9 mouse cellular contexts compared by ENCODE assay signal in genomic region chr11:101062165-101062884, GRCm38 (mm10). TPM values are rescaled to one million over a fixed set of nuclear protein-coding genes. Genes with fewer than 3 reads are reported as not detected.
A peak's percentile ranks its signal among the peaks of the same experiment; 100 is the strongest.
DNase-seq lines count a peak whose midpoint lies in the region; ATAC-seq and TF ChIP-seq lines count a peak whose summit lies in the region.
"Had no signal": no experiment of that assay in that cellular context is flagged by ENCODE, and none has a peak within 500 bp of the region (broad histone marks: within the 10 kb centered on the region; RNA-seq: fewer than 3 reads in every experiment).

No protein-coding gene starts in this region.

- TF ChIP-seq CTCF in olfactory bulb, adult 2 months (IDR thresholded peaks at IDR 0.05; ENCODE audit: insufficient read depth, low read depth, low read length) = no peak

- H3K4me3 ChIP-seq in hindbrain, embryonic 12.5 days = no peak overlapping the region
- no peak overlapping the region for H3K4me3 ChIP-seq in hindbrain, embryonic 11.5 days (ENCODE audit: low read depth, low read length)
- no peak overlapping the region for H3K4me3 ChIP-seq in olfactory bulb, adult 2 months (ENCODE audit: insufficient read depth, low read depth, low read length)
- H3K4me3 ChIP-seq in forebrain, embryonic 11.5 days (ENCODE audit: low read depth, low read length) = no peak overlapping the region
- H3K4me3 ChIP-seq: neural tube, embryonic 12.5 days had no signal

- H3K9me3 ChIP-seq in hindbrain, embryonic 12.5 days (replicated peaks) = no peaks in the 10 kb centered on the region
- H3K9me3 ChIP-seq in hindbrain, embryonic 11.5 days (ENCODE audit: control insufficient read depth, low read length) = no peaks in the 10 kb centered on the region
- no peaks in the 10 kb centered on the region for H3K9me3 ChIP-seq in forebrain, embryonic 11.5 days (ENCODE audit: control insufficient read depth, low read length)
- H3K9me3 ChIP-seq: neural tube, embryonic 12.5 days had no signal

- no peak for ATAC-seq in hindbrain, embryonic 12.5 days (ENCODE audit: low FRiP score)
- no peak for ATAC-seq in hindbrain, embryonic 11.5 days (ENCODE audit: low FRiP score)
- no peak for ATAC-seq in forebrain, embryonic 11.5 days (replicated peaks; ENCODE audit: low FRiP score)
- no peak for ATAC-seq in cerebellum, adult (ENCODE audit: insufficient number of reproducible peaks, low FRiP score, low TSS enrichment)

- peaks cover 68% of the 10 kb centered on the region for H3K36me3 ChIP-seq in hindbrain, embryonic 12.5 days
- H3K36me3 ChIP-seq in hindbrain, embryonic 11.5 days (ENCODE audit: control insufficient read depth, insufficient read depth, low read length) = no peaks in the 10 kb centered on the region
- H3K36me3 ChIP-seq in forebrain, embryonic 11.5 days (ENCODE audit: control insufficient read depth, insufficient read depth, low read length) = no peaks in the 10 kb centered on the region

- no peak for DNase-seq in hindbrain, embryonic 11.5 days (ENCODE audit: low spot score)
- peak; percentile 34 for DNase-seq in adipocyte (ENCODE audit: low spot score)
- peak; percentile 89 for DNase-seq in heart, adult 8-10 months (ENCODE audit: low spot score)
- peak; percentile 24 to 59 for DNase-seq in kidney, postnatal 25 days
- DNase-seq in forebrain, embryonic 11.5 days (ENCODE audit: low spot score) = no peak

- TF ChIP-seq POLR2A in olfactory bulb, adult 2 months (IDR thresholded peaks at IDR 0.05; ENCODE audit: insufficient read depth, low read depth, low read length) = no peak

- 75% methylated on average over 12 of the region's 12 CpGs for WGBS in hindbrain, embryonic 12.5 days
- 85% methylated on average over 12 of the region's 12 CpGs for WGBS in hindbrain, embryonic 11.5 days
- 70% methylated on average over 12 of the region's 12 CpGs for WGBS in olfactory bulb, adult 2 months
- WGBS in forebrain, embryonic 11.5 days = 77% methylated on average over 12 of the region's 12 CpGs

- H3K9ac ChIP-seq in hindbrain, embryonic 12.5 days = no peak overlapping the region
- H3K9ac ChIP-seq in hindbrain, embryonic 11.5 days (ENCODE audit: low read depth, low read length) = no peak overlapping the region
- H3K9ac ChIP-seq in forebrain, embryonic 11.5 days (ENCODE audit: low read length) = no peak overlapping the region
- H3K9ac ChIP-seq: neural tube, embryonic 12.5 days had no signal

- no peak overlapping the region for H3K4me2 ChIP-seq in hindbrain, embryonic 12.5 days (replicated peaks)
- H3K4me2 ChIP-seq in hindbrain, embryonic 11.5 days (replicated peaks; ENCODE audit: low read depth, low read length) = no peak overlapping the region
- no peak overlapping the region for H3K4me2 ChIP-seq in forebrain, embryonic 11.5 days (ENCODE audit: low read depth, low read length, severe bottlenecking)
- H3K4me2 ChIP-seq: neural tube, embryonic 12.5 days had no signal

- no peaks in the 10 kb centered on the region for H3K27me3 ChIP-seq in hindbrain, embryonic 12.5 days
- H3K27me3 ChIP-seq in hindbrain, embryonic 11.5 days (ENCODE audit: control insufficient read depth, insufficient read depth, low read length) = no peaks in the 10 kb centered on the region
- no peaks in the 10 kb centered on the region for H3K27me3 ChIP-seq in forebrain, embryonic 11.5 days (ENCODE audit: control insufficient read depth, insufficient read depth, low read length)
- H3K27me3 ChIP-seq: neural tube, embryonic 12.5 days had no signal

- H3K27ac ChIP-seq in hindbrain, embryonic 12.5 days = peak overlapping the region; percentile 71
- H3K27ac ChIP-seq in hindbrain, embryonic 11.5 days (ENCODE audit: low read depth, low read length) = no peak overlapping the region
- 0 out of 2 replicates have a peak overlapping the region, but pooled peaks have one; percentile 8 for H3K27ac ChIP-seq in olfactory bulb, adult 2 months (ENCODE audit: insufficient read depth, low read depth, low read length)
- no peak overlapping the region for H3K27ac ChIP-seq in forebrain, embryonic 11.5 days (ENCODE audit: low read depth, low read length)
- H3K27ac ChIP-seq: neural tube, embryonic 12.5 days had no signal

- peaks cover 19% of the 10 kb centered on the region for H3K4me1 ChIP-seq in hindbrain, embryonic 12.5 days
- H3K4me1 ChIP-seq in hindbrain, embryonic 11.5 days (replicated peaks; ENCODE audit: control insufficient read depth, insufficient read depth, low read length) = no peaks in the 10 kb centered on the region
- peaks cover 39% of the 10 kb centered on the region for H3K4me1 ChIP-seq in olfactory bulb, adult 2 months (ENCODE audit: control insufficient read depth, insufficient read depth, low read length)
- 0 out of 2 replicates have a peak, but pooled peaks cover 2% of the 10 kb centered on the region for H3K4me1 ChIP-seq in forebrain, embryonic 11.5 days (replicated peaks; ENCODE audit: control insufficient read depth, insufficient read depth, low read length)

RNA-seq across cellular contexts. Expression of gene Naglu, which starts 7.5 kb away (rescaled TPM):
- 13.3 and 13.7 TPM in 2 replicates for polyA plus RNA-seq in hindbrain, embryonic 12.5 days (2016; fragmentation: Nextera tagmentation; extraction: Ambion mirVana)
- polyA plus RNA-seq in hindbrain, embryonic 11.5 days (2014; fragmentation: Nextera tagmentation; extraction: Ambion mirVana) = 5.8 and 5.9 TPM in 2 replicates
- 10 to 100 TPM in 1 of 4 experiments, 1 to 10 TPM in 3; 7.3 to 10.1 (median 7.8) TPM for total RNA-seq in heart, adult 8-10 months (2022)
- not detected in 2 replicates for polyA plus RNA-seq in olfactory bulb, adult 2 months (2012; ENCODE audit: insufficient read depth, insufficient read length, low replicate concordance, missing spikeins)
- polyA plus RNA-seq in forebrain, embryonic 11.5 days (2014; fragmentation: Nextera tagmentation; extraction: Ambion mirVana) = 6.9 and 7.8 TPM in 2 replicates

RNA-seq across cellular contexts. Expression of gene Hsd17b1, which starts 15.9 kb away (rescaled TPM):
- polyA plus RNA-seq in hindbrain, embryonic 12.5 days (2016; fragmentation: Nextera tagmentation; extraction: Ambion mirVana) = 0.23 and 0.26 TPM in 2 replicates
- polyA plus RNA-seq in hindbrain, embryonic 11.5 days (2014; fragmentation: Nextera tagmentation; extraction: Ambion mirVana) = not detected in 2 replicates
- total RNA-seq in heart, adult 8-10 months (2022) = 1 to 10 TPM in 1 of 4 experiments, under 1 TPM in 3; 0.22 to 1.5 (median 0.52) TPM
- not detected in 2 replicates for polyA plus RNA-seq in olfactory bulb, adult 2 months (2012; ENCODE audit: insufficient read depth, insufficient read length, low replicate concordance, missing spikeins)
- polyA plus RNA-seq in forebrain, embryonic 11.5 days (2014; fragmentation: Nextera tagmentation; extraction: Ambion mirVana) = 0.19 TPM in 1 of 2 replicates, not detected in the other

RNA-seq across cellular contexts. Expression of gene Coasy, which starts 20.0 kb away (rescaled TPM):
- 45.6 and 51.2 TPM in 2 replicates for polyA plus RNA-seq in hindbrain, embryonic 12.5 days (2016; fragmentation: Nextera tagmentation; extraction: Ambion mirVana)
- polyA plus RNA-seq in hindbrain, embryonic 11.5 days (2014; fragmentation: Nextera tagmentation; extraction: Ambion mirVana) = 50.9 and 51.6 TPM in 2 replicates
- total RNA-seq in heart, adult 8-10 months (2022) = 10 to 100 TPM; 14.5 to 21.0 (median 17.6) TPM
- not detected in 2 replicates for polyA plus RNA-seq in olfactory bulb, adult 2 months (2012; ENCODE audit: insufficient read depth, insufficient read length, low replicate concordance, missing spikeins)
- 50.4 and 51.5 TPM in 2 replicates for polyA plus RNA-seq in forebrain, embryonic 11.5 days (2014; fragmentation: Nextera tagmentation; extraction: Ambion mirVana)

RNA-seq across cellular contexts. Expression of gene Mlx, which starts 24.8 kb away (rescaled TPM):
- polyA plus RNA-seq in hindbrain, embryonic 12.5 days (2016; fragmentation: Nextera tagmentation; extraction: Ambion mirVana) = 62.1 and 62.4 TPM in 2 replicates
- polyA plus RNA-seq in hindbrain, embryonic 11.5 days (2014; fragmentation: Nextera tagmentation; extraction: Ambion mirVana) = 57.1 and 57.3 TPM in 2 replicates
- 10 to 100 TPM; 15.5 to 24.4 (median 20.0) TPM for total RNA-seq in heart, adult 8-10 months (2022)
- polyA plus RNA-seq in olfactory bulb, adult 2 months (2012; ENCODE audit: insufficient read depth, insufficient read length, low replicate concordance, missing spikeins) = not detected in 2 replicates
- polyA plus RNA-seq in forebrain, embryonic 11.5 days (2014; fragmentation: Nextera tagmentation; extraction: Ambion mirVana) = 41.8 and 44.3 TPM in 2 replicates

RNA-seq across cellular contexts. Expression of gene Psmc3ip, which starts 32.9 kb away (rescaled TPM):
- 30.5 and 34.3 TPM in 2 replicates for polyA plus RNA-seq in hindbrain, embryonic 12.5 days (2016; fragmentation: Nextera tagmentation; extraction: Ambion mirVana)
- polyA plus RNA-seq in hindbrain, embryonic 11.5 days (2014; fragmentation: Nextera tagmentation; extraction: Ambion mirVana) = 54.3 and 54.8 TPM in 2 replicates
- total RNA-seq in heart, adult 8-10 months (2022) = 1 to 10 TPM; 2.3 to 3.1 (median 2.8) TPM
- polyA plus RNA-seq in olfactory bulb, adult 2 months (2012; ENCODE audit: insufficient read depth, insufficient read length, low replicate concordance, missing spikeins) = not detected in 2 replicates
- polyA plus RNA-seq in forebrain, embryonic 11.5 days (2014; fragmentation: Nextera tagmentation; extraction: Ambion mirVana) = 74.1 and 79.7 TPM in 2 replicates

Comparison
In these comparisons a context has a peak if more than half of its experiments do, and no peak if none do; other contexts are left out.
1. H3K27ac ChIP-seq: peak in hindbrain, embryonic 12.5 days (single experiment) and olfactory bulb, adult 2 months (single experiment); none in hindbrain, embryonic 11.5 days (single experiment) and forebrain, embryonic 11.5 days (single experiment).
2. DNase-seq: peak in adipocyte (single experiment), heart, adult 8-10 months (single experiment) and kidney, postnatal 25 days (2 of 2); none in hindbrain, embryonic 11.5 days (single experiment) and forebrain, embryonic 11.5 days (single experiment).
3. RNA of gene Coasy, which starts 20.0 kb away (polyA plus RNA-seq): 50.9 to 51.6 TPM in hindbrain, embryonic 11.5 days, 50.4 to 51.5 TPM in forebrain, embryonic 11.5 days and 45.6 to 51.2 TPM in hindbrain, embryonic 12.5 days; not detected in olfactory bulb, adult 2 months; every median in the first group is over 10 times any median in the second.